Comparison of ENCODE assay signal across 16 mouse cellular contexts in the genomic region with DNA sequence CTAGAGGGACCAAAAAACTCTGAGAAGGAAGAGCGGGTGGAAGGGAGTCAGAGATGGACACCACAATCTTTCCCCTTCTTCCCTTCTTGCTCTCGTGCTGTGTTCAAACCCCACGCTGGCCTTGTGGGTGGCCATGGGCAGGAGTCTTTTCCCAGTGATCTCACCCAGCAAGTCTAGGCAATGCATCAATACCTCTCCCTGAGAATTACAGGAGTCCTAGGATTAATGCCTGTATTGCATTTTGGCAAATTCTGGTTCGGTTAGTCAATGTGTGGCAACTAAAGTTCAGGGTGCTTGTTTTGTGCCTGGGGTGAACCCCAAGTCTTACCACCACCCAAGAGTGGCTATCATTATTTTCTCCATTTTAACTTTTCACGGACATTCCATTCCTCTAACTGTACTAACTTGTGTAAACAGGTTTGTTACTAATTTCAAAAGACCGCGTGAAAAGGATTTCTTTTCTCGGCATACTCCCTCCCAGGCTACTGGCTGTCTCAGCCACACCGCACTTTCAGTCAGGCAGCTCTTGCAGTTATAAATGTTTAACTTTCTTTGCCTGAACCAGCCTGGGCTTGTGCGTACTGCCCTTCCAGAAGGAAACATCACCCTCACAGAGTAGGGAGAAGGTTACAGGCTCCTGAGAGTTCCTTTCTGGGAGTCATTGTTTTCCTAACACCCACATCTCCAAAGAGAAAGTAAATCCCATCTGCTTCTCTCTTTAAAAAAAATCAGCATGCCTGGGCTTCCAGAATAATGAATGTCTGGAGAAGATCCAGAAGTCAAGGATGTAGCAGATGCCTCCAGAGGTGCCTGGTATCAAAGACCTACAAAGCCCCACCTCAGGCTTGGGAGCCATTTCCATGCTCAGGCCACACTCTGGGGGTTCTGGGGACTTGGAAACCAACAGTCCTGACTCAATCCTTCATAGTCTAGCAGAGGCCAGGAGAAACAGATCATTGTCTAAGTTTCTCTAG. TPM values are rescaled to one million over a fixed set of nuclear protein-coding genes. Genes with fewer than 3 reads are reported as not detected.
A peak's percentile ranks its signal among the peaks of the same experiment; 100 is the strongest.
DNase-seq lines count a peak whose midpoint lies in the region; ATAC-seq and TF ChIP-seq lines count a peak whose summit lies in the region.
"Had no signal": no experiment of that assay in that cellular context is flagged by ENCODE, and none has a peak within 500 bp of the region (broad histone marks: within the 10 kb centered on the region; RNA-seq: fewer than 3 reads in every experiment).

No protein-coding gene starts in this region.

- no peak overlapping the region for H3K4me2 ChIP-seq in liver, postnatal 0 days (ENCODE audit: low read depth, low read length)
- no peak overlapping the region for H3K4me2 ChIP-seq in liver, embryonic 12.5 days
- H3K4me2 ChIP-seq in embryonic facial prominence, embryonic 12.5 days (replicated peaks), result no peak overlapping the region
- H3K4me2 ChIP-seq in stomach, embryonic 14.5 days (replicated peaks; ENCODE audit: low read depth, low read length), result no peak overlapping the region
- H3K4me2 ChIP-seq: neural tube, embryonic 12.5 days had no signal

- DNase-seq in liver, postnatal 0 days, result no peak
- peak; percentile 86 for DNase-seq in kidney, adult 11 months
- DNase-seq in hindbrain, embryonic 10.5 days (ENCODE audit: low spot score), result no peak
- DNase-seq in right cerebral cortex, postnatal 14 days, result no peak
- no peak for DNase-seq in adrenal gland, postnatal 25 days
- DNase-seq: cerebellum, adult 11 months; gastrocnemius, postnatal 10 days; right cerebral cortex, adult 18-20 months; thymus, adult 18-20 months had no signal

- no peaks in the 10 kb centered on the region for H3K9me3 ChIP-seq in liver, postnatal 0 days (ENCODE audit: low read length)
- H3K9me3 ChIP-seq in liver, embryonic 12.5 days (replicated peaks), result no peaks in the 10 kb centered on the region
- no peaks in the 10 kb centered on the region for H3K9me3 ChIP-seq in embryonic facial prominence, embryonic 12.5 days
- no peaks in the 10 kb centered on the region for H3K9me3 ChIP-seq in stomach, embryonic 14.5 days (ENCODE audit: control insufficient read depth, low read depth, low read length)
- no peaks in the 10 kb centered on the region for H3K9me3 ChIP-seq in hindbrain, embryonic 10.5 days
- H3K9me3 ChIP-seq: neural tube, embryonic 12.5 days had no signal

- WGBS in liver, postnatal 0 days (ENCODE audit: insufficient replicate concordance), result 64% methylated on average over 10 of the region's 10 CpGs
- WGBS in liver, embryonic 12.5 days (ENCODE audit: insufficient replicate concordance), result 69% methylated on average over 10 of the region's 10 CpGs
- WGBS in embryonic facial prominence, embryonic 12.5 days, result 69% methylated on average over 10 of the region's 10 CpGs
- WGBS in stomach, embryonic 14.5 days, result 48% methylated on average over 10 of the region's 10 CpGs
- whole genome bisulfite sequencing in hindbrain, embryonic 10.5 days, result 83% methylated on average over 10 of the region's 10 CpGs

- no peak overlapping the region for H3K4me3 ChIP-seq in liver, postnatal 0 days (ENCODE audit: low read depth, low read length)
- H3K4me3 ChIP-seq in liver, embryonic 12.5 days, result no peak overlapping the region
- no peak overlapping the region for H3K4me3 ChIP-seq in embryonic facial prominence, embryonic 12.5 days
- H3K4me3 ChIP-seq in stomach, embryonic 14.5 days (ENCODE audit: low read depth, low read length), result no peak overlapping the region
- no peak overlapping the region for H3K4me3 ChIP-seq in hindbrain, embryonic 10.5 days
- H3K4me3 ChIP-seq: neural tube, embryonic 12.5 days had no signal

- no peak for TF ChIP-seq CTCF in liver, postnatal 0 days (IDR thresholded peaks at IDR 0.05; ENCODE audit: low read depth)

- peak; percentile 61; the same call in 1 of the 2 replicates for ATAC-seq in liver, postnatal 0 days
- ATAC-seq in liver, embryonic 12.5 days, result no peak
- no peak for ATAC-seq in embryonic facial prominence, embryonic 12.5 days (ENCODE audit: insufficient number of reproducible peaks, insufficient read depth, low FRiP score, low TSS enrichment)
- peak; percentile 67; the same call in 1 of the 2 replicates for ATAC-seq in stomach, embryonic 14.5 days (ENCODE audit: insufficient number of reproducible peaks, insufficient read depth, low FRiP score, low read depth)
- ATAC-seq: activated CD4-positive, CD25-positive, alpha-beta regulatory T cell, adult 4 months; inflammation-experienced regulatory T-cells, adult 6 months had no signal

- TF ChIP-seq EP300 in liver, postnatal 0 days (IDR thresholded peaks at IDR 0.05; ENCODE audit: low read depth), result no peak

- no peak overlapping the region for H3K9ac ChIP-seq in liver, postnatal 0 days (replicated peaks)
- H3K9ac ChIP-seq in liver, embryonic 12.5 days, result no peak overlapping the region
- H3K9ac ChIP-seq in embryonic facial prominence, embryonic 12.5 days, result no peak overlapping the region
- no peak overlapping the region for H3K9ac ChIP-seq in stomach, embryonic 14.5 days (replicated peaks; ENCODE audit: low read depth, low read length)
- H3K9ac ChIP-seq: neural tube, embryonic 12.5 days had no signal

- H3K4me1 ChIP-seq in liver, postnatal 0 days (ENCODE audit: insufficient read depth), result peaks cover 1% of the 10 kb centered on the region; the same call in 1 of the 2 replicates
- H3K4me1 ChIP-seq in liver, embryonic 12.5 days, result peaks cover 6% of the 10 kb centered on the region; the same call in 1 of the 2 replicates
- H3K4me1 ChIP-seq in embryonic facial prominence, embryonic 12.5 days, result peaks cover 16% of the 10 kb centered on the region; the same call in 1 of the 2 replicates
- peaks cover 7% of the 10 kb centered on the region; the same call in 1 of the 2 replicates for H3K4me1 ChIP-seq in stomach, embryonic 14.5 days (ENCODE audit: control insufficient read depth, insufficient read depth, low read length)
- H3K4me1 ChIP-seq in hindbrain, embryonic 10.5 days (replicated peaks), result no peaks in the 10 kb centered on the region
- H3K4me1 ChIP-seq: neural tube, embryonic 12.5 days had no signal

- H3K36me3 ChIP-seq in liver, postnatal 0 days (replicated peaks; ENCODE audit: insufficient read depth, low read length), result no peaks in the 10 kb centered on the region
- no peaks in the 10 kb centered on the region for H3K36me3 ChIP-seq in liver, embryonic 12.5 days
- no peaks in the 10 kb centered on the region for H3K36me3 ChIP-seq in embryonic facial prominence, embryonic 12.5 days
- no peaks in the 10 kb centered on the region for H3K36me3 ChIP-seq in stomach, embryonic 14.5 days (ENCODE audit: control insufficient read depth, insufficient read depth, low read length)
- no peaks in the 10 kb centered on the region for H3K36me3 ChIP-seq in hindbrain, embryonic 10.5 days
- H3K36me3 ChIP-seq: neural tube, embryonic 12.5 days had no signal

- H3K27ac ChIP-seq in liver, postnatal 0 days (ENCODE audit: low read depth), result 0 out of 2 replicates have a peak overlapping the region, but pooled peaks have one; percentile 16
- no peak overlapping the region for H3K27ac ChIP-seq in liver, embryonic 12.5 days
- peak overlapping the region; percentile 30; the same call in 1 of the 2 replicates for H3K27ac ChIP-seq in embryonic facial prominence, embryonic 12.5 days
- peak overlapping the region; percentile 81 for H3K27ac ChIP-seq in stomach, embryonic 14.5 days (ENCODE audit: low read length)
- H3K27ac ChIP-seq in hindbrain, embryonic 10.5 days, result no peak overlapping the region
- H3K27ac ChIP-seq: neural tube, embryonic 12.5 days had no signal

- no peaks in the 10 kb centered on the region for H3K27me3 ChIP-seq in liver, postnatal 0 days (ENCODE audit: insufficient read depth, low read length)
- no peaks in the 10 kb centered on the region; the same call in 1 of the 2 replicates for H3K27me3 ChIP-seq in liver, embryonic 12.5 days (replicated peaks)
- H3K27me3 ChIP-seq in embryonic facial prominence, embryonic 12.5 days, result no peaks in the 10 kb centered on the region
- no peaks in the 10 kb centered on the region for H3K27me3 ChIP-seq in stomach, embryonic 14.5 days (ENCODE audit: control insufficient read depth, insufficient read depth, low read length)
- no peaks in the 10 kb centered on the region for H3K27me3 ChIP-seq in hindbrain, embryonic 10.5 days (ENCODE audit: insufficient read depth, poor library complexity, severe bottlenecking)
- H3K27me3 ChIP-seq: neural tube, embryonic 12.5 days had no signal

RNA-seq across cellular contexts. Expression of a gene that starts 15.1 kb away (rescaled TPM):
- polyA plus RNA-seq in liver, postnatal 0 days (2015; fragmentation: Nextera tagmentation; extraction: Ambion mirVana), result 0.65 and 0.92 TPM in 2 replicates
- 0.62 and 0.81 TPM in 2 replicates for polyA plus RNA-seq in liver, embryonic 12.5 days (2016; fragmentation: Nextera tagmentation; extraction: Ambion mirVana)
- polyA plus RNA-seq in embryonic facial prominence, embryonic 12.5 days (2016; fragmentation: Nextera tagmentation; extraction: Ambion mirVana), result 4.2 and 5.3 TPM in 2 replicates
- polyA plus RNA-seq in stomach, embryonic 14.5 days (2014; fragmentation: Nextera tagmentation; extraction: Ambion mirVana), result 32.0 and 34.1 TPM in 2 replicates
- polyA plus RNA-seq in hindbrain, embryonic 10.5 days (2016; fragmentation: Nextera tagmentation; extraction: Ambion mirVana), result 0.44 and 0.46 TPM in 2 replicates
- 2.5 and 2.9 TPM in 2 replicates for total RNA-seq in adrenal gland, postnatal 25 days (2021)
- total RNA-seq: megakaryocyte, adult 5-6 weeks had no signal

RNA-seq across cellular contexts. Expression of a gene that starts 43.3 kb away (rescaled TPM):
- 26.6 and 27.4 TPM in 2 replicates for polyA plus RNA-seq in liver, postnatal 0 days (2015; fragmentation: Nextera tagmentation; extraction: Ambion mirVana)
- 14.1 and 20.1 TPM in 2 replicates for polyA plus RNA-seq in liver, embryonic 12.5 days (2016; fragmentation: Nextera tagmentation; extraction: Ambion mirVana)
- polyA plus RNA-seq in embryonic facial prominence, embryonic 12.5 days (2016; fragmentation: Nextera tagmentation; extraction: Ambion mirVana), result 71.1 and 76.0 TPM in 2 replicates
- 66.4 and 75.3 TPM in 2 replicates for polyA plus RNA-seq in stomach, embryonic 14.5 days (2014; fragmentation: Nextera tagmentation; extraction: Ambion mirVana)
- 15.0 and 18.4 TPM in 2 replicates for polyA plus RNA-seq in hindbrain, embryonic 10.5 days (2016; fragmentation: Nextera tagmentation; extraction: Ambion mirVana)
- total RNA-seq in adrenal gland, postnatal 25 days (2021), result 27.4 and 32.1 TPM in 2 replicates

Comparison
In these comparisons a context has a peak if more than half of its experiments do, and no peak if none do; other contexts are left out.
1. ATAC-seq: peak in liver, postnatal 0 days (single experiment) and stomach, embryonic 14.5 days (single experiment); none in liver, embryonic 12.5 days (single experiment) and embryonic facial prominence, embryonic 12.5 days (single experiment).
2. H3K27ac ChIP-seq: peak in liver, postnatal 0 days (single experiment), embryonic facial prominence, embryonic 12.5 days (single experiment) and stomach, embryonic 14.5 days (single experiment); none in liver, embryonic 12.5 days (single experiment) and hindbrain, embryonic 10.5 days (single experiment).